Mouse (Mus musculus): ENCODE data around the gene Ltn1. TPM values are rescaled to one million over a fixed set of nuclear protein-coding genes. Genes with fewer than 3 reads are reported as not detected.
A peak's percentile ranks its signal among the peaks of the same experiment; 100 is the strongest.

The Ltn1 gene
- 10 to 100 TPM; 20.4 to 22.8 (median 21.1) TPM for total RNA-seq (2022)

DNA sequence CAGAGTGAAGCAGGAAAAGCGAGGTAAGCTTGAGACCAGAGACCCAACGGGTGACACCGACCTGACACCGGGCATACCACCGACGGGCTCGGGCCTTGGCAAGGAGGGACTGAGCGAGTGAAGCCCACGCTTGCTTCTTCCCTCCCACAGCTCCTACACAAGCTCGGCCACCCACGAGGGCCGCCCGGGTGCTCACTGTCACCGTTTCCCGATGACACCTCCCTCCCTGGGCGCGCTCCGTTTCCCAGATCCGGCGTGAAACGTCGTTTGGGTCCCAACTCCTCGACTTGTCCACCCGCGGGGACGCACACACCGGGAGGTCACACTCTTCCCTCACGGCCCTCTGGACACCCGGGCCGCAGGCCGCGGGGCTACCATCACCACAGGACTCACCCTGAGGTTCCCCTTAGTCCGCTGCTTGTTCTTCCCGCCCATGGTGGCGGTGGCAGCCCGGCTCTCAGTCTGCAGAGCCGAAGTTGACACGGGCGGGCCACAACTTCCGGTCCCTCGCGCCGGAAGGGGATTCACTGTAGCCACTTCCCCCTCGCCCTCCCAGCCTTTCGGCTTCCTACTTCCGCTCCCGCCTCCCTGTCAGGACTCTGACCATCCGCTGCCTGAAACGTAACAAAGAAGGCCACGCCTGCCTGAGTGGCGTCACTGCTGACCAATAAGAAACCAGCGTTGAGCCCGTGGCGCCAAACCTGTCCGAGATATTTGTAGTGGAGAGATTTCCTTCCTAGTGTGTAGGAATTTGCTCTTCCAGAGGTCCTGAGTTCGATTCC, at the start of gene Ltn1:
Gene Ltn1, minus strand, starts transcription at position 580 of the 782 bp plus-strand sequence.
- peak; percentile 99 for DNase-seq (ENCODE audit: low spot score)

DNA sequence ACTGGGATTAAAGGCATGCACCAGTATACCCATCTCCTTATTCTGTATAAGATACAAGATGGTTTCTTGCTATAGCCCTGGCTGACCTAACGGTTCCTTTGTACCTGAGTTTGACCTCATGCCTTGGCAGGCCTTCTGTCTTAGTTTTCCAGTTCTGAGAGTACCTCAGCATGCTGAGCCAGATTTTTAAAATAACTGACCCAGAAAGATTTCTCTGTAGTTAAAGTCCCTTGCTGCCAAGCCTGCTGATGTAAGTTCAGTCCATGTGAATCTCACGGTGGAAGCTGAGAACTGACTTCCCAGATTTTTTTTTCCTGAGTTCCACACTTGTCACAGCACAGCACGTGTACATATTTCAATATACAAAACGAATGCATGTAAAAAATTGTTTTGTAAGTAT, 38.2 kb upstream of the Ltn1 start:
- DNase-seq (ENCODE audit: low spot score), result peak; percentile 42

DNA sequence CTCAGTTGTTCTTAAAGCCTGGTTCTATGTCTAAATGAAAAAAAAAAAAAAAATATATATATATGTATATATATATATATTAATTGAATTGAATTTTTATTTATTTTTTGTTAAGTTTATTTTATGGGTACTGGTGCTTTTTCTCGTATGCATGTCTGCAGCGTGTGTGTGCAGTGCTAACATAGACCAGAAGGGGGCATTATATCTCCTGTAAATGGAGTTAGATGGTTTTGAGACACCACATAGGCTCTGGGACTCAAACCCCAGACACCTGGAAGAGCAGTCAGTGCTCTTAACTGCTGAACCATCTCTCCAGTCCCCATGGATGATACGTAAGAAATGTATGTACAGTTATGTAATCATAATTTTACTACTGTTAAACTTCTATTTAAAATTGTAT, 26.3 kb upstream of the Ltn1 start:
- DNase-seq (ENCODE audit: low spot score), result no peak

DNA sequence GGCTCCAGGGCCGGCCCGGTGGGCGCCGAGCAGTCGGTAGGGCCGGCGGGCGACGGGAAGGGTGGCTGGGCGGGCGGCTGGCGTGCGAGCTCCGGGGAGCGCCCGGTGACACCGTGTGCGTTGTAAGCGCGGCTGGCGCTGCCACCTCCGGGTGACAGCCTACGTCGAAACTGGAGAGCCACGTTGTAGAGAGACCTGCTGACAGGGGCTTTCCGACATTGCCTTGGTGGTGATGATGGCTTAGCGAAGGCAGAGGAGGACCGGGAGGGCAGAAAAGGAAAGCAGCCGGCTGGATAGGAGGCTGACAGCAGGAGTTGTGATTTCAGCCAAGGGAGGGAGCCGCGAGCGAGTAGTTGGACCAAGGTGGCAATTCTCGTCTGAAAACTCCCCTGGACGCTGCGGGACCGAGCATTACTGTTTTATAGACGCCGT, 22.8 kb upstream of the Ltn1 start:
- DNase-seq (ENCODE audit: low spot score), result no peak

DNA sequence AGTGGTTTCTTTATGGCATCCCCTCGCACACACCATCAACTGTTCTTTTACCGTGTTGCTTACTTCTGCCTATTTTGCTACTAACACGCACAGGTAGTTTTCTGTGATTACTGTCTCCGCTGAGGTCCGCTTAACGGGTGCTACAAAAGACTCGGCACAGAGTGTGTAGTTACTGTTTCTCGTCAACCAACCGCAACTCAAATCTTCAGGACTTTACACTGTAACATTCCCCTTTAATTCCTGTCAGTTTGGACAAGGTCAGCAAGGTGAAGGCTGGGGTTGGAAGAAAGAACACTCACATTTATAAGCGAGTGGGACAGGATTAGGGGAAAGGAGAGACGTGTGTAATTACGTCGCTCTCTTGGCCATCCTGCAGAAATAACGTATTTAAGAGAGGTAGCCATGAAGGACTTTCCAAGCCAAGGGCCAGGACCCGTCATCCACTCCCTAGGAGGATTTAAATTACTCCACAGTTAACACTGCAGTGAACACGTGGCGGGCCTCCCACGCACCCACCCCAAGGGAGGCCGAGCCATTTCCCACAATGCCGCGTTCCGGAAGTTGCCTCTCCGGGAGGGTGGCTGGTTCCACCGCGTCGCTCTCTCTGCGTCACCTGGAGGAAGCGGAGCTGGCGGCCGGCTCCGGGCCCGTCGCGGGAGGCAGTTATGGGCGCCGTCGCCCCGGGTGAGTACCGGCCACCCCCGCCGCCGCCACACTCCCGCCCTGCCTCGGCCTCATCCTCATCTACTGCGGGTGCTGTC, 22.2 kb upstream of the Ltn1 start, which contains the start of gene Usp16:
Gene Usp16, plus strand, starts transcription at position 285 of the 761 bp plus-strand sequence.
- peak; percentile 95 for DNase-seq (ENCODE audit: low spot score)

DNA sequence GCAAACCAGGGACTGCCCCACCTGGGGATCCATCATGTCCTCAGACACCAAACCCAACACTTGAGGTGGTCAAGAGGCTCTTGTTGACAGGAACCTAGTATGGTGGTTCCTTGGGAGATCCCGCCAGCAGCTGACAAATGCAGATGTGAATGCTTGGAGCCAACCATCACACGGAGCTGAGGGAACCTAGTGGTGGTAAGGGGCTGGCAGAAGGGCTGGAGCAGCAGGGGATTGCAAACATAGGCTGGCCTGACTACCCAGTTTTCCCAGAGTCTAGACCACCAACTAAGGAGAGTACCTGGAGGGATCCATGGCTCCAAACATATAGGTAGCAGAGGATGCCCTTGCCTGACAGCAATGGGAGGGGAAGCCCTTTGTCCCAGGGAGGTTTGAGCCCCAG, 20.8 kb upstream of the Ltn1 start:
- no peak for DNase-seq (ENCODE audit: low spot score)

DNA sequence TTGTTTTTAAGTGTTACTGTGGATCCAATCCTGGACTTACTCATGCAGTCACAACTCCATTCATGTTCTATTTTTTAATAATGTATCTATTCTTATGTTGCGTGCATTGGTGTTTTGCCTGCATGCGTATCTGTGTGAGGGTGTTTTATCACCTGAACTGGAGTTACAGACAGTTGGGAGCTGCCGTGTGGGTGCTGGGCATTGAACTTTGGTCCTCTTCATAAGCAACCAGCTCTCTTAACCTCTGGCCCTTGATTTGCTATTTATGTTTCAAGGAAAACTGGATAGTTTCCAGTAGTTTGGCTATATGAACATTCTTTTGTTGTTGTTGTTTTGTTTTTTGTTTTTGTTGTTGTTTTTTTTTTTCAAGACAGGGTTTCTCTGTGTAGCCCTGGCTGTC, 13.1 kb upstream of the Ltn1 start:
- DNase-seq (ENCODE audit: low spot score), result no peak

DNA sequence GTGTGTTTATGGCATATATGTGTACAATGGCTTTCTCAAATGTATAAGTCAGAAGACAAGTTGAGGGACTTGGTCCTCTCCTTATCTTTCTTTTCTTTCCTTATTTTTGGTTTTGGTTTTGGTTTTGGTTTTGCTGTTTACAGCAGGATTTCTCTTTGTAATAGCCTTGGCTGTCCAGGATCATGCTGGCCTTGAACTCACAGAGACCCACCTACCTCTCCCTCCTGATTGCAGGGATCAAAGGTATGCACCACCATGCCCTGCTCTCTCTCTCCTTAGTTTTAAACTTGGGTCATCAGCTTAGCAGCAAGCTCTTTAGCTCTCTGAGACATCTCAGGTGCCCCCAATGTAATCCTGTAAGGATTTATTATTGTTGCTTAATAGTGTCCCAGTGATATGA, 12.7 kb upstream of the Ltn1 start:
- DNase-seq (ENCODE audit: low spot score), result no peak

DNA sequence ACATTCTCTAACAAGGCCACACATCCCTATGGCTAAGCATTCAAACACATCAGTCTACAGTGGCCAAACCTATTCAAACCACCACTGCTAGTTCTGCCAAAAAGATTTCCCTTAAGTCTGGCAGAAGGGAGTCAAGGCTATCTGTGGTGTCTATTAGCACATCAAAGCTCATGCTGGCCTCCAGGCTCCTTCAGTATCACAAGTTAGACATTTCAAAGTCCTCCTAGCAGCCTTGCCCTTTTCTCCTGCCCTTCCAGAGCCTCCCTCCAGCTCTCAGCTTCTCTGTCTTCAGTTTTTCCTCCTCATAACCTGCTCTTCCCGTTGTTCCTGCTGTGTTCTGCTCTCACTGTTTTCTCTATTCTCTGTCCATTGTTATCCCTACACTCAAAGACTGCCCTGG, 11.7 kb upstream of the Ltn1 start:
- no peak for DNase-seq (ENCODE audit: low spot score)

DNA sequence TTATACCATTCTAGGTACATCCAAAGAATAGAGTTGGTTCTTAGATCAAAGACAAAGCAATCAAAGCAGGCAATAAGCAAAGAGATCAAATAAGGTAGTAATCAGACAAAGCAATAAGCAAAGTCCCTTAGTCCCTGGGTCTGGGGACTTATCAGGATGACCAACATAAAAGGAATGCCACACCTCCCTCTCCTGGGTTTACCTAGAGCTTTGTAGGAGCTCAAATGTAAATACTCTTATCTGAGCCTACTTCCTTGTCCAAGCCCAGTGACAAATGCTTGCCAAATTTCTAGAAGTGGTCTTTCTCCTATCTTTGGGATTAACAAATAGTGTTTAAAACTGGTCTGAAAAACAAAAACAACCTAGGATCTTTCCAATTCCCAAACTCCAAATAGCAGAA, 10.8 kb upstream of the Ltn1 start:
- DNase-seq (ENCODE audit: low spot score), result no peak

DNA sequence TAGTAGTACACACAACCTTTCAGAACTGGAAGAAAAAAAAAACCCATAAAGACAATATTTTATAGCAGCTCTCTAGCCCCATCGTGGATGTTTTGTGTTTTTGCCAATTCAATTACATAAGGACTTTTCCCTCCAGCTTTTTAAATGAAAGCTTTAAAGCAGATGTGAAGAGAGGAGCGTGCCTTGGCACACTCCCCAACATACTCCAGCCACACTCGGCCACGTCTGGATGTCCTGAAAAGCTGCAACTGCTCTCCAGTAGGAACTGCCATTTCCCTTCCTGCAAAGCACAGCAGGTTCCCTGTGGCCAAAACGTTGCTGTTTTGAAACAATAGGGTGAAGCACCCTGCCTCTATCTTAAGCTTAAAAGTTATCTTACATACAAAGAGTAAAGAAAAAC, 9.9 kb upstream of the Ltn1 start:
- no peak for DNase-seq (ENCODE audit: low spot score)

DNA sequence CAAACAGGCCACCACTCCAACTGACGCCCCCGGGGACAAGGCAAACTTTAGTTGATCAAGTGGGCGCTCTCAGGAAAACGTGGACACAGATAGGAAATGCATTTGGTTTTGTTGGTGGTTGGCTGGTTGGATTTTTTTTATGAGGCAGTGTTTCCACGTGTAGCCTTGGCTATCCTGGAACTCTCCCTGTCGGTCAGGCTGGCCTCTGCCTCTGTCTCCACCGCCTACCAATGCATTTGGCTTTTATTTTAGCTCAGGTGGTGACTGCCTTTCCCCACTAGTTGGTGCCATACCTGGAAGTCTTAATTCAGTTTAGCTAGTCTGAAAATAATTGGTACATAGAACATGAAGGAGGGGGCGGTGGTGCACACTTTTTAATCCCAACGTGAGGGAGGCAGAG, 8.7 kb upstream of the Ltn1 start:
- DNase-seq (ENCODE audit: low spot score), result no peak

DNA sequence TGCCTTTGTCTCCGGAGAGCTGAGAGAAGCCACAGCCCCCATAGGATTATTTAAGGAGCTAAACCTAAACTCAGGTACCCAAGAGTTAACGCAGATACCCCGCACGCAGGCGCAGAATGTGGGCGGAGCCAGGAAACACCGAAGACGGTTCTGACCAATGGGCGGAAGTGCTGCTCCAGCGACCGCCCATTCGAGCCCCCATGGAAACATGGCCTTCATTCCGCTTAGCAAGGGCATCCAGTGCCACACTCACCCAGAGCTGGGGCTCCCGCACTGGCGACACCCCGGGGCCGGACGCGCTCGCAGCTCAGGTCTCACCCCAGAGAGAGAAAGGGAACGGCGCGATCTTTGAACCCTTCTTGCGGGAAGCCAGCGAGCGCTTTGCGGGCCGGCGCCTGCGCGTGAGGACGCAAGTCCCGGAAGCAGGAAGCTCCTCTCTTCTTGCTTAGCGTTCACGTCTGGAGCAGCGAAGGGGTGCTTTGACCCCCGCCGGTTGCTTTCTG, 7.8 kb upstream of the Ltn1 start, which contains the start of gene Rwdd2b:
Gene Rwdd2b, minus strand, starts transcription at position 390 of the 503 bp plus-strand sequence.
- DNase-seq (ENCODE audit: low spot score), result peak; percentile 92

DNA sequence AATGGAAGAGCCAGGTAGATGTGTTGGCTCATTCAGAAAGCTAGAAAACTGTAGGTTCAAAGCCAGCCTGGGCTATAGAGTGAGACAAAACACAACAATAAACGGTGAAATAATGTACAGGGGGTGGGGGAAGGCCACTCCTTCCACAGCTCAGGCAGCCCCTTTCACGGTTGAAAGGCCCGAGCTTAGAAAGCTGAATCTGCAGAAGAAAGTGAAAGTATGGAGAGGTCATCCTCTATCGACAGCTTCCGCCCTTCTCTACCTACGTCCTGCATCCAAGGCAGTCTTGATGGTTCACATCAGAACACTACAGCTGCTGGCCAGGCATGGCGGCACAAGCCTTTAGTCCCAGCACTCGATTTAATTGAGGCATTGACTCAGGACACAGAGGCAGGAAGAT, 6.3 kb upstream of the Ltn1 start:
- no peak for DNase-seq (ENCODE audit: low spot score)

DNA sequence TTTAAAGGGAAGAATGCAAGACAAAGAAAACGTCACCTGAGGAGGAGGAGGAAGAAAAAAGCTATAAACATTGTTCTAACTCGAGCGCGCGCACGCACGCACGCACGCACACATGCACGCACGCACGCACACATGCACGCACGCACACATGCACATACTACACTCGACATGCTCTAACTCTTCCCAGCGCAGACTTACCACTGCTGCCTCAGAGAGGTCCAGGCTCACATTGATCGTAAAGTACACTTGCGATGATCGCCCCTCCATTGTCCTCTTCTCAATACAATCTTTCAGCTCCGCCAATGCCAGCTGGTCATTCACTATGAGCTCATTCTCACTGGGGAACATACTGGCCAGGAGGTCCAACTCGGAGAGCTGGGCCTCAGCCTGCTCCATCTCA, 4.7 kb upstream of the Ltn1 start:
- DNase-seq (ENCODE audit: low spot score), result no peak

DNA sequence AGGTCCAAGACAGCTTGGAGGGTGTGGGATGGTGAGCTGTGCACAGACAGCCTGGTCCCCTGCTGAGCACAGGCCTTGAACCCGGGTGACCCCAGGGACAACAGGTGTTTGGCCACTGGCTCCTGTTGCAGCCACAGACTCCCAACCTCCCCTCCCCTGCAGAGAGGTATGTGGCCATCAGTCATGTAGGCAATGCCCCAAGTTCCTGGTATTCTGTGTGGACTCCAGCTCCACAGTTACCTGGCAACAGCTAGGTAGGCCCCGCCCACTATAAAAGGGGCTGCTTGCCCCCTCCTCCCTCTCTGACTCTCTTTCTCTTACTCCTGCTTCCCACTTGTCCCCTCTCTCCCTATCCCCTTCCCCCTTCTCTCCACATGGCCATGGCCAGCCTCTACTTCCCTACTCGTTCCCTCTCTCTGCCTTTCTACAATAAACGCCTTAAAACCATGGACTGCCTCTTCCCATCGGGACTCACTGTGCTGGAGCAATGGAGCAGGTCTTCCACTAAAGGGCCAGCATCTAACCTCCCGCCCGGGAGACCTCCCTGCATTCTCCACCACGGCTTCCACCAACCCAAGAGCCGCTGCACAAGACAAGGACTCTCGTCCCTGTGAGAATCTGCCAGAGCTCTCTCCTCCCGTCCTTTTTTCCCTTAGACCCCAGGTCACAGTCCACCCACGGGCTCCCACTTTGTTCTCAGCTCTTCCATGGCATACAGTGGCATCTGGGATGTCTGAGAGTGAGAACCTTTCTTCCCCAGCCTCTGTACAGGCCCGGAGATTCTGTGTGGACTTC, 3.2 kb upstream of the Ltn1 start:
- no peak for DNase-seq (ENCODE audit: low spot score)

DNA sequence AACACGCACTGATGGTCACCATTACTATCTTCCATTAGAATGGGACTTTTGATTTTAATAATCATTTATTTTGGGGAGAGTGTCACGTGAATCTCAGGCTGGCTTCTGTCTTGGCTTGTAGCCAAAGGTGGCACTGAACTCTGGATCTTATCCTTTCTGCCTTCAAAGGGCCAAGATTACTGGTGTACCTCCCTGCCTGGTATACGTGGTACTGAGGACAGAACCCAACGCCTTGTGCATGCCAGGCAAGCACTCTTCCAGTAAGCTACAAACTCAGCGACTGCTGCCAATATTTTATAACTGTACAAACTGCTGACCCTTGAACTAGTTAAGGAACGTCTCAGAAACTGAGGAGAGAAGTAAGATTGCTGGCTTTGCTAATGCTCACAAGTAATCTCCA, 2.5 kb upstream of the Ltn1 start:
- DNase-seq (ENCODE audit: low spot score), result no peak

DNA sequence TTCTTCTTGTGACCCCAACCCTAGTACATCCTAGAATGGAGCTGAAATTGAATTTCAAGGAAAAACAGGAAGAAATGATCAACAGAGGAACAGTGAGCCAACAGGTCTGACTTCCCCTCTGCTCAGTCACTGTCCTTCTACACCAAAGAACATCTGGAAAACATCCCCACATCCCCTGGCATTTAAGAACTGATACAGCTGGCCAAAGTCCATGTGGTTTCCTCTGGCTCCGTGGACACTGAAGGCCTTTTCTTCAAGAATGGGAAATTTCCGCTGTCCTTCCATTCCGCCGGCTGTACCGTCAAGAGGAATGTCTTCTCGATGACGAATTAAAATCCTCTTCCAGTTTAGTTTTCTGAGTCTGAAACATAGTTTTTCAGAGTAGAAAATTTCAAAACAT, 1.9 kb upstream of the Ltn1 start:
- no peak for DNase-seq (ENCODE audit: low spot score)

DNA sequence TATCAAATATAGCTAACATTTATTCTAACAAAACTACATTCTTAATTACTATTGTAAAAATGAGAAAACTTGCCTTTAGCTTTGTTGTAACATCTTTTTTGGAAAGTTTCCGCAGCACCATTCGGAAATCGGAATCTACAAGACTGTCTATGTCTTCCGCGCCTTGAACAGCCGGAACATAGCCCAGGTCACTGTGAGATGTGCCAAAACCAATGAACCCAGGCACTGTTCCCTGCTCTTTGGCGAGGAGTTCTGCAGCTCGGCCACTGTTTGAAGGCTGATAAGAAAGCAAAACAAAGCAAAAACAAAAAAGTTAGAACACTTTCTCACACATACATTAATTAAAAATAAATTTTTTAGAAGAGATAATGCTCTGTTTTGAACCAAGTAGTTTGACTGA, 4.9 kb downstream of the Ltn1 start:
- no peak for DNase-seq (ENCODE audit: low spot score)

DNA sequence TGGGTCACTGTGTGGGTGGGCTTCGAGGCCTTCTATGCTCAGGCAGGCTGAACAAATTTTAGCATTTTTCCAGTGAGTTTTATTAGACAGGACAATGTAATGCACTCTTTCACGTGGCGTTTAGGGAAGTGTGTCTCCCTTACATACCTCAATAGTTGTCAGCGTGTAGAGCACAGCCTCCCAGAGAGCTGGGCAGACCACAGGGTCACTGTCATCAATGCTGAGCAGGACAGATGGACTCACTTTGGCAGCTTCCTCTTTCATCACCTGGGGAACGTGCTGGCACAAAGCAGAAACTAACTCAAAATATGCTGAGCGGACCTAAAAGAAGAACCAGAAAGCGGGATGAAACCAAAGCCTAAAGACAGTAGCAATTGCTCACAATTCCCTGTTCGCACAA, 11.8 kb downstream of the Ltn1 start:
- no peak for DNase-seq (ENCODE audit: low spot score)

DNA sequence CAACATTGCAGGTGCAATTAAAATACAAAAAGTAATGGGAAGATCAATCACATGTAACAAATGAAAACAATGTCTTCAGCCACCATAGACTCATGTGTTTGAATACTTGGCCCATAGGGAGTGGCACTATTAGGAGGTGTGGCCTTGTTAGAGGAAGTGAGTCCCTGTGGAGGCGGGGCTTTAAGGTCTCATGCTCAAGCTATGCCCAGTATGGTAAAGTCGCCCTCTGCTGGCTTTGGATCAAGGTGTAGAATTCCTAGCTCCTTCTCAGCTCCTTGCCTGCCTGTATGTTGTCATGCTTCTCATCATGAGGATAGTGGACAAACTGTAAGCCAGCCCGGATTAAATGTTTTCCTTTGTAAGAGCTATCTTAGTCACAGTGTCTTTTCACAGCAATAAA, 27.4 kb downstream of the Ltn1 start:
- DNase-seq (ENCODE audit: low spot score), result no peak
